Mouse (Mus musculus) midbrain, embryonic 15.5 days (tissue): ENCODE measurements around the gene Ralgps2. TPM values are rescaled to one million over a fixed set of nuclear protein-coding genes. Genes with fewer than 3 reads are reported as not detected.

Experiments used
- ATAC-seq: fragments of 200-750 bp; cut with Nextera tagmentation; replicated peaks from 2 replicates; pipeline ENCODE4 v1.8.0; 2017; ENCODE audit warnings: moderate TSS enrichment
- H3K27ac ChIP-seq: fragments of 300-500 bp; sonication (generic); 2 replicates; pipeline ENCODE4 v1.5.1; 2015; ENCODE audit warnings: mild to moderate bottlenecking, inconsistent platforms
- H3K27me3 ChIP-seq: fragments of 300-500 bp; sonication (generic); replicated peaks from 2 replicates; pipeline ENCODE4 v1.6.1; 2015; ENCODE audit warnings: inconsistent platforms
- H3K36me3 ChIP-seq: fragments of 300-500 bp; sonication (generic); replicated peaks from 2 replicates; pipeline ENCODE4 v1.6.1; 2015; ENCODE audit warnings: inconsistent platforms
- H3K4me1 ChIP-seq: fragments of 300-500 bp; sonication (generic); 2 replicates; pipeline ENCODE4 v1.6.1; 2015; ENCODE audit warnings: inconsistent platforms
- H3K4me2 ChIP-seq: fragments of 300-500 bp; sonication (generic); 2 replicates; pipeline ENCODE4 v1.6.1; 2015; ENCODE audit warnings: inconsistent platforms, mild to moderate bottlenecking, moderate library complexity
- H3K4me3 ChIP-seq: fragments of 300-500 bp; sonication (generic); 2 replicates; pipeline ENCODE4 v1.5.1; 2015; ENCODE audit warnings: mild to moderate bottlenecking, inconsistent platforms
- H3K9ac ChIP-seq: fragments of 300-500 bp; sonication (generic); 2 replicates; pipeline ENCODE4 v1.6.1; 2015; ENCODE audit warnings: mild to moderate bottlenecking, inconsistent platforms
- H3K9me3 ChIP-seq: fragments of 300-500 bp; sonication (generic); 2 replicates; pipeline ENCODE4 v1.6.1; 2016; ENCODE audit warnings: inconsistent platforms
- WGBS: fragments of 180-500 bp; shearing (Covaris S2); methylation state at CpG from one replicate; pipeline ENCODE4 v1.1.7; 2015; ENCODE audit warnings: mixed read lengths; 5-methylcytosine and 5-hydroxymethylcytosine counted together
- polyA plus RNA-seq: library from polyadenylated mRNA; unstranded; fragments of >200 nt; fragmentation: Nextera tagmentation; extraction: Ambion mirVana; gene quantifications from 2 replicates; pipeline ENCODE4 v1.2.1, GENCODE M21; 2015

Ralgps2 gene
- polyA plus RNA-seq, 1 experiment from 2014 or later, result 104 TPM

DNA sequence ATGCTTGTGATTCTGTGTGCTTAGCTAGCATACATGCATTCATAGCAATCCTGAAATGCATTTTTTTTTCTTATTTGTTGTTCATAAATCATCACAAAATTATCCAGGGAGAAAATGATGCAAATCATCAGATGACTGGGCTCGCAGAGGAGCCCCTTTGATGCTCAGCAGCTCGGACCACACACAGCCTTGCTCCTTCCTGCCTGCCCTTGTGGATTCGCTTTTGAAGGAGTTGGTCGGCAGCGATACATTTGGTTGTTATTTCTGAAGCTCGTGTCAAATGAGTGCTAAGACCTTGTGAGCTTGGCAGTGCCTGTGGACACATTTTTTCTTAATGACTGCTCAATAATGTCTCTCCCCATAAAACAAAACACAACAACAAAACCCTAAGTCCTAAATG lies 31.2 kb upstream of the Ralgps2 start:
- H3K4me2 ChIP-seq, result no peak overlapping the region
- ATAC-seq, result no peak
- H3K27me3 ChIP-seq, result no peaks in the 10 kb centered on the region
- no peak overlapping the region for H3K27ac ChIP-seq
- no peaks in the 10 kb centered on the region for H3K36me3 ChIP-seq
- no peak overlapping the region for H3K4me3 ChIP-seq
- no peaks in the 10 kb centered on the region for H3K4me1 ChIP-seq
- no peak overlapping the region for H3K9ac ChIP-seq
- 51% methylated on average over 6 of the region's 6 CpGs for WGBS
- no peaks in the 10 kb centered on the region for H3K9me3 ChIP-seq

DNA sequence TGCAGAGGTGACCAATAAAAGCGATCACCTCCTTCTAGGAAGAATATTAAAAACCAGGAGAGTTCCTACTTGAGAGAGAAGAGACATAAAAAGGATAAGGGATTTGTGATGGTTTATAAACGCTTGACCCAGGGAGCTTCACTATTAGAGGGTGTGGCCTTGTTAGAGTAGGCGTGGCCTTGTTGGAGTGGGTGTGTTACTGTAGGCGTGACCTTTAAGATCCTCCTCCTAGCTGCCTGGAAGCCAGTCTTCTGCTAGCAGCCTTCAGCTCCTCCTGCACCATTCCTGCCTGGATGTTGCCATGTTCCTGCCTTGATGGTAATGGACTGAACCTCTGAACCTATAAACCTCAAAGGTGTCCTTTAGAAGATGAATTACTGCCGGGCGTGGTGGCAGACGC lies 28.7 kb upstream of the Ralgps2 start:
- ATAC-seq, result no peak
- Histone ChIP-seq H3K4me1 (no peaks in the 10 kb centered on the region), H3K4me2 (no peak overlapping the region), H3K9ac (no peak overlapping the region), H3K4me3 (no peak overlapping the region), H3K27ac (no peak overlapping the region), H3K9me3 (no peaks in the 10 kb centered on the region), H3K36me3 (no peaks in the 10 kb centered on the region), H3K27me3 (no peaks in the 10 kb centered on the region)
- 81% methylated on average over 7 of the region's 7 CpGs for WGBS

DNA sequence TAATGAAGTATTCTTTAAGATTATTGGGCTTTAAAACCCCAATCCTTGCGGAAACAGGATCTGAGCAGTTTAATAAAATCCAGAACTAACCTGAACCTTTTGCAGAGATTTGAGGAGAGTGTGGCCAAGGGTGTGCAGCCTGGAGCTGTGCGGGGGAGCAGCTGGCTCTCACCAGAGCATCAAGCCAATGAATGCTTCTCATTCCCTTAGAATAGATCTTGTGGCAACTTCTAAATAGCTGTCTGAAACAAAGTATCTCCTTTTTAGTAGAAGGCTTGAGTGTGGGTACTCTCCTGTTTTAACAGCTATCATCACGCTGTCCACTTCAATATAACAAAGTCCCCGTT lies 25.1 kb upstream of the Ralgps2 start:
- Histone ChIP-seq H3K9ac (no peak overlapping the region), H3K4me1 (no peaks in the 10 kb centered on the region), H3K27me3 (no peaks in the 10 kb centered on the region), H3K27ac (0 out of 2 replicates have a peak overlapping the region, but pooled peaks have one; percentile 12), H3K4me2 (no peak overlapping the region), H3K36me3 (no peaks in the 10 kb centered on the region), H3K9me3 (no peaks in the 10 kb centered on the region), H3K4me3 (no peak overlapping the region)
- 75% methylated on average over 4 of the region's 4 CpGs for WGBS
- no peak for ATAC-seq

DNA sequence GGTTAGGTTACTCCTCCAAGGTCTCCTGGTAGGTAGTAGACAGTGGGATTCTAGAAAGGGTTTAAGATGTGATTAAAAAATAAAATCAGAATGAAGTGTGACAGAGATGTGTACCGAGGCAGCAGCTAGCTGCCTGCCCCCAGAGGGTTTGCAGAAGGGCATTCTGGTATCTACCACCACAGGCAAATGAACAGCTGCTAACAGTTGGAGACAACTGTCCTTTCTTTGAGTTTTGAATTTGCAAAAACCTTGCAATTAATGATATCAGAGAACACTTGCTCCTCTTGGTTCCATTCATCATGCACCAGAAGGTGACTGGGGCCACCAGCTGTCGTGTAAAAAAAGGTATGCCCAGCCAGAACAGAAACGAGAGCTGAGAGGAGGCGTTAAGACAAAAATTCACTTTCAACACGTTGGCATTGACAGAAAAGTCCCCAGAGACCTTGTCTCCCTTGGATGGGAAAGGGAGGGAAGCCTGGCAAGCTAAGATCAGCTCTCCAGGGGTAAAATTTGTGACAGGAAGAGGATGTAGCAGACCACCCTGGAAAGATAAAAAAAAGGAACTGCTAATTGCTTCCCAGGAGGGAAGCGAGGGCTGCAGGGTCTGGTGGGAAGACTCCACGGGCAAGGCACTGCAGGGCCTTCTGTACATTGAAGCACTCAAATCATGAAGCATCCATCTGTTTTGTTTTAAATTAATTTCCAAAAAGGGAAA lies 24.6 kb upstream of the Ralgps2 start:
- WGBS, result 33% methylated on average over 7 of the region's 7 CpGs
- H3K27me3 ChIP-seq, result no peaks in the 10 kb centered on the region
- no peak overlapping the region for H3K4me3 ChIP-seq
- H3K27ac ChIP-seq, result 0 out of 2 replicates have a peak overlapping the region, but pooled peaks have one; percentile 12
- H3K36me3 ChIP-seq, result no peaks in the 10 kb centered on the region
- no peaks in the 10 kb centered on the region for H3K9me3 ChIP-seq
- ATAC-seq, result no peak
- no peak overlapping the region for H3K4me2 ChIP-seq
- H3K9ac ChIP-seq, result no peak overlapping the region
- no peaks in the 10 kb centered on the region for H3K4me1 ChIP-seq

- WGBS, result 55% methylated on average over 8 of the region's 8 CpGs
- no peaks in the 10 kb centered on the region for H3K9me3 ChIP-seq
- no peak overlapping the region for H3K4me3 ChIP-seq
- no peaks in the 10 kb centered on the region for H3K36me3 ChIP-seq
- no peak for ATAC-seq
- no peaks in the 10 kb centered on the region for H3K4me1 ChIP-seq
- no peak overlapping the region for H3K4me2 ChIP-seq
- no peaks in the 10 kb centered on the region for H3K27me3 ChIP-seq
- H3K9ac ChIP-seq, result no peak overlapping the region
- no peak overlapping the region for H3K27ac ChIP-seq
These were observed 22.2 kb upstream of the Ralgps2 start for GRCm38 (mm10) chr1:156961481-156962265.

DNA sequence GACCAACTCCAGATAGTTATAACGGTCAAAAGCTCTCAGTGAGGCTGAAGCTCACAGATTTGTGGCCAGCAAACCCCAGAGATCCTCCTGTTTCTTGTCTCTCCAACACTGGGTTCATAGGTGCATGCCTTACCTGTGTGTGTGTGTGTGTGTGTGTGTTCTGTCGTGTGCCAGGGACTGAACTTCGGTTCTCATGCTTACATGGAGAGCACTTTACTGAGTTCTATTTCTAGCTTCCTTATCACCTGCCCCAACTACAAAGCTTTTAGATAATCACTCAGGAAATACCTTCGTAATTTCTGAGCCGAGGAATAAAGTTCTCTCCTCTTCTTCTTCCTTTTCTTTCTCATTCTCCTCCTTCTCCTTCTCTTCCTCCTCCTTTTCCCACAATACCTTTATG lies 19.6 kb upstream of the Ralgps2 start:
- H3K4me1 ChIP-seq, result 0 out of 2 replicates have a peak, but pooled peaks cover 5% of the 10 kb centered on the region
- H3K9ac ChIP-seq, result no peak overlapping the region
- H3K4me2 ChIP-seq, result no peak overlapping the region
- H3K27ac ChIP-seq, result no peak overlapping the region
- H3K9me3 ChIP-seq, result no peaks in the 10 kb centered on the region
- no peak for ATAC-seq
- no peak overlapping the region for H3K4me3 ChIP-seq
- WGBS, result 89% methylated on average over 5 of the region's 5 CpGs
- no peaks in the 10 kb centered on the region for H3K36me3 ChIP-seq
- no peaks in the 10 kb centered on the region for H3K27me3 ChIP-seq

GRCm38 (mm10) chr1:156957360-156957759 lies 17.9 kb upstream of the Ralgps2 start:
- Histone ChIP-seq H3K4me1 (0 out of 2 replicates have a peak, but pooled peaks cover 5% of the 10 kb centered on the region), H3K9me3 (no peaks in the 10 kb centered on the region), H3K27me3 (no peaks in the 10 kb centered on the region), H3K9ac (no peak overlapping the region), H3K36me3 (no peaks in the 10 kb centered on the region), H3K27ac (no peak overlapping the region), H3K4me3 (no peak overlapping the region), H3K4me2 (no peak overlapping the region)
- no peak for ATAC-seq
- WGBS, result 83% methylated on average over 3 of the region's 3 CpGs

DNA sequence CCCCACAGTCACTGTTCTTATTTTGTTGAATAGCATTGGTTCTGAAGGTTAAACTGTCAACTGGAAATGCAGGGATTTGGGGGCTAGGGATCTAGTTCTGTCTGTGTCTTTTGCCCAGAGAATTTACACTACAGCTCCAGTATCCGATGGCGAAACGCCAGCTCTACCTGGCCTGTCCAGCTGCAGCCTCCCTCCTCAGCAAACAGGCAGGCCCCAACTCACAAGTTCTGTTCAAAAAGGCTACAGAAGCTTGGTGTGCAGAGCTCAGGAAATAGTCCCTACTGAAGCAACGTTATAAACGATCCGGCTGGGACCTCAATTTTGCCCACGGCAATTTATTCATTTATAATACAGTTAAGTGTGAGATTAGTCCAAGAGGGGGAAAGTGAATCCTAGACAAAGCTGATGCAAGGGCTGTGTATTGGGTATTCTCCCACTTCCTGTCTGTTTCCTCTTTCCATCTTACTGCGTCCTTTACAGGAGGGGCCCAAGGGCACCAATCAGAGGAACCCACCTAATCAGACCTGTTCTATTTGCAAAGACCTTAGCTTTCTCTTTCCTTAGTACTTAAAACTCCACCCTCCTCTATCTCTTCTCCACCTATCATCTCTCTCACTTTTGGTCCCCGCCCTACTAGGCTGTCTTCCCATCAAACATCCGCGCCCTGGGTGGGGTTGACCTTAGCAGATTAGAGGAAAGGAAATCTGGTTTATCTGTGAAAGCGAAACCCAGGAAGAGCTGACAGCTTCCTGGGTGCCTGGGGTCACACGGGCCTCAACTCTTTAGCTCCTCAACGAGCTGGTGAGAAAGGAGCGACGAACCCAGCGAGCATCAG lies 16.7 kb upstream of the Ralgps2 start:
- H3K4me3 ChIP-seq, result no peak overlapping the region
- ATAC-seq, result no peak
- H3K9me3 ChIP-seq, result no peaks in the 10 kb centered on the region
- no peak overlapping the region for H3K27ac ChIP-seq
- H3K36me3 ChIP-seq, result no peaks in the 10 kb centered on the region
- WGBS, result 62% methylated on average over 17 of the region's 17 CpGs
- no peak overlapping the region for H3K4me2 ChIP-seq
- 0 out of 2 replicates have a peak, but pooled peaks cover 5% of the 10 kb centered on the region for H3K4me1 ChIP-seq
- H3K27me3 ChIP-seq, result no peaks in the 10 kb centered on the region
- no peak overlapping the region for H3K9ac ChIP-seq

DNA sequence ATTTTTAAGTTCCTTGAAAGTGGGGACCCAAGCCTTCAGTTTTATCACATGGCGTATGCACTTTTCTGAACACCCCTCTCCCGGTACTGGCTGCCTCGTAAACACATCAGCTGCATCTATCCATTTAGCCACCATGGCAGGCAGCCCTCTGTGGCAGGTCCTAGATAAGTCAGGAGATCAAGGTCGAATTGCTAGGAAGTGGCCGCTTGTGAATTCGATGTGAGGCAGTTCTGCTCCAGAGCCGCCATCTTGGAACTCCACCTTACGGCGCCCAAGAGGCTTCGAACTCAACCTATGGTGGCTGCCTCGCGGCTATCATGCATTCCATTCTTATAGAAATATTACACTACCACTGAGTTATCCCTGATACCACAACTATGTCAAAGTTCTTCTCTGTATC lies 14.8 kb upstream of the Ralgps2 start:
- 0 out of 2 replicates have a peak, but pooled peaks cover 5% of the 10 kb centered on the region for H3K4me1 ChIP-seq
- 95% methylated on average over 12 of the region's 12 CpGs for WGBS
- H3K9ac ChIP-seq, result no peak overlapping the region
- no peak overlapping the region for H3K4me3 ChIP-seq
- no peaks in the 10 kb centered on the region for H3K9me3 ChIP-seq
- no peaks in the 10 kb centered on the region for H3K36me3 ChIP-seq
- no peak for ATAC-seq
- H3K27ac ChIP-seq, result no peak overlapping the region
- no peak overlapping the region for H3K4me2 ChIP-seq
- H3K27me3 ChIP-seq, result no peaks in the 10 kb centered on the region

DNA sequence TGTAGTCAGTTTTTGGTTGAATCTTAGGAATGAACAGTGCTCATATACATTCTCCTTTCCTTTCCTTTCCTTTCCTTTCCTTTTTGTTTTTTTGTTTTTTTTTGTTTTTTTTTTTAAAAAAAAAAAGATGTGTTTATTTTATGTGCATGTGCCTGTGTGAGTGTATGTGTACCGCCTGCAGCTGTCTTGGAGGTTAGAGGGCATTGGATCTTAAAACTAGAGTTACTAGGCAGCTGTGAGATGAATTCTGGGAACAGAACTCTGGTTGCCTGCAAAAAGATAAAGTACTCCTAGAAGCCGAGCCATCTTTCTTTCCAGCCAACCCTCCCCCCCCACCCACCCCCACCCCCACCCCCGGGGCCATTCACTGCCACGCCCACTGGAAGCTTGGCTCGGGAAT lies 10.9 kb upstream of the Ralgps2 start:
- Histone ChIP-seq H3K4me3 (no peak overlapping the region), H3K9ac (no peak overlapping the region), H3K36me3 (no peaks in the 10 kb centered on the region), H3K4me1 (no peaks in the 10 kb centered on the region), H3K27me3 (no peaks in the 10 kb centered on the region), H3K9me3 (0 out of 2 replicates have a peak, but pooled peaks cover 5% of the 10 kb centered on the region), H3K27ac (no peak overlapping the region), H3K4me2 (no peak overlapping the region)
- ATAC-seq, result no peak
- WGBS, result 57% methylated on average over 5 of the region's 5 CpGs

DNA sequence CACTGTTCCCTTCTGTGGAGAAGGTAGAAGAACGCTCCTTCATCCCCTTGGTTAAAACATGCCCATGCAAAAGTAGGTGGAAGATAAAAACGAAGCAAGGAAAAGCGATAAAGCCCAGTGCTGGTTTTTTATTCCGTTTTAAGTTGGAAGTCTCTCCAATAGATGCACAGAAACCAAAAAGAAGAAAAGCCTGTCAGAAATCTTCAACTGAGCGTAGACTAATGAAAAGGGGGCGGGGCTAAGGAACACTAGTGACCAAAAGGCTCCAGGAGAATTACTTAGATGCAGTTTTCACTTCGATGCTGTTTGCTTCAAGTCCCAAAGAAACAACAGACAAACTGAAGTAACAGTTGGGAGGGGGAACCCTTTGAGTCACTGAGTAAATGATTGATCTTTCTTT lies 1.2 kb upstream of the Ralgps2 start:
- peak overlapping the region; percentile 99 for H3K4me3 ChIP-seq
- H3K9me3 ChIP-seq, result no peaks in the 10 kb centered on the region
- 52% methylated on average over 7 of the region's 7 CpGs for WGBS
- no peaks in the 10 kb centered on the region for H3K27me3 ChIP-seq
- no peak overlapping the region for H3K9ac ChIP-seq
- no peaks in the 10 kb centered on the region for H3K36me3 ChIP-seq
- H3K4me1 ChIP-seq, result peaks cover 19% of the 10 kb centered on the region
- H3K4me2 ChIP-seq, result peak overlapping the region; percentile 52
- peak overlapping the region; percentile 99; the same call in 1 of the 2 replicates for H3K27ac ChIP-seq
- no peak for ATAC-seq

DNA sequence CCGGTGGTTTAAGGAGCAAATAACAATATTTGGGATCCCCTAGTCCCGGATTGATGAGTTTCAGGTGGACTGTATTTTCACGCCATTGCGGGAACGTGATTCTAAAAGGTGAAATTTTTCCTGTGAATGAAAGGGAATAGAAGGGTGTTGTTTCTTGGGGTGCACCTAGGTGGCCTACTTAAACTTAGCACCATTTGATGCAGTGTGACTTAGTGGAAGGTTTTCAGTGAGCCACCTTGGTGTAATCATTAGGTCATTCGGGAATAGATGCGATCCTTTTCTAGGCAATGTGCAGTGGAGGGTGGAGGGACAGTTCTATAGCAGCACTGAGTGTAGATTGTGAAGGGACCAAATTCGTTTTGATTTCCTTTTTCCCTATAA lies 706 bp upstream of the Ralgps2 start:
- ATAC-seq, result peak; percentile 44
- 1% methylated on average over 8 of the region's 8 CpGs for WGBS
- no peaks in the 10 kb centered on the region for H3K27me3 ChIP-seq

More for the DNA sequence above, 706 bp upstream of the Ralgps2 start:
- Histone ChIP-seq H3K9ac (peak overlapping the region; percentile 97), H3K4me1 (peaks cover 19% of the 10 kb centered on the region), H3K36me3 (no peaks in the 10 kb centered on the region), H3K4me3 (peak overlapping the region; percentile 99), H3K4me2 (peak overlapping the region; percentile 52), H3K27ac (peak overlapping the region; percentile 99), H3K9me3 (no peaks in the 10 kb centered on the region)
